8 mouse cellular contexts compared by ENCODE assay signal in genomic region chr8:4588165-4589000, GRCm38 (mm10). TPM values are rescaled to one million over a fixed set of nuclear protein-coding genes. Genes with fewer than 3 reads are reported as not detected.
DNase-seq lines count a peak whose midpoint lies in the region; ATAC-seq lines count a peak whose summit lies in the region.
"Had no signal": no experiment of that assay in that cellular context is flagged by ENCODE, and none has a peak within 500 bp of the region (broad histone marks: within the 10 kb centered on the region; RNA-seq: fewer than 3 reads in every experiment).

No protein-coding gene starts in this region.

- H3K9me3 ChIP-seq in heart, embryonic 13.5 days = no peaks in the 10 kb centered on the region
- H3K9me3 ChIP-seq in lung, embryonic 16.5 days (ENCODE audit: control insufficient read depth, low read length) = no peaks in the 10 kb centered on the region
- H3K9me3 ChIP-seq: heart, embryonic 15.5 days had no signal

- WGBS in heart, embryonic 13.5 days = 33% methylated on average over 9 of the region's 9 CpGs
- 33% methylated on average over 9 of the region's 9 CpGs for WGBS in lung, embryonic 16.5 days

- H3K9ac ChIP-seq in heart, embryonic 13.5 days = peak overlapping the region; percentile 37; the same call in 1 of the 2 replicates
- peak overlapping the region; percentile 51 for H3K9ac ChIP-seq in lung, embryonic 16.5 days (ENCODE audit: low read length)
- H3K9ac ChIP-seq: heart, embryonic 15.5 days had no signal

- H3K4me2 ChIP-seq in heart, embryonic 13.5 days = no peak overlapping the region
- no peak overlapping the region for H3K4me2 ChIP-seq in lung, embryonic 16.5 days (ENCODE audit: low read depth, low read length)
- H3K4me2 ChIP-seq: heart, embryonic 15.5 days had no signal

- H3K27me3 ChIP-seq in heart, embryonic 13.5 days (replicated peaks) = no peaks in the 10 kb centered on the region; the same call in 1 of the 2 replicates
- H3K27me3 ChIP-seq in lung, embryonic 16.5 days (ENCODE audit: control insufficient read depth, insufficient read depth, low read depth, low read length) = no peaks in the 10 kb centered on the region
- H3K27me3 ChIP-seq: heart, embryonic 15.5 days had no signal

- H3K36me3 ChIP-seq in heart, embryonic 13.5 days = no peaks in the 10 kb centered on the region
- no peaks in the 10 kb centered on the region for H3K36me3 ChIP-seq in lung, embryonic 16.5 days (ENCODE audit: control insufficient read depth, insufficient read depth, low read length)
- H3K36me3 ChIP-seq: heart, embryonic 15.5 days had no signal

- H3K27ac ChIP-seq in heart, embryonic 13.5 days (replicated peaks) = no peak overlapping the region
- H3K27ac ChIP-seq in lung, embryonic 16.5 days (ENCODE audit: low read length) = no peak overlapping the region
- H3K27ac ChIP-seq: heart, embryonic 15.5 days had no signal

- peak; percentile 82 for ATAC-seq in common myeloid progenitor, adult 5-6 weeks (replicated peaks; ENCODE audit: low read depth, poor library complexity, severe bottlenecking)
- ATAC-seq in heart, embryonic 13.5 days (ENCODE audit: extremely low read depth, insufficient number of reproducible peaks, low FRiP score, low TSS enrichment) = no peak
- ATAC-seq in lung, embryonic 16.5 days (ENCODE audit: low read depth) = peak; percentile 61; the same call in 1 of the 2 replicates

- peak; percentile 39 for DNase-seq in CD4-positive helper T cell, adult 2 months (ENCODE audit: low read depth, low spot score)
- peak; percentile 91 for DNase-seq in MN1 (ENCODE audit: low spot score)
- DNase-seq in kidney, postnatal 10 days = peak; percentile 35
- DNase-seq in retina, postnatal 1 day = peak; percentile 86

- no peaks in the 10 kb centered on the region for H3K4me1 ChIP-seq in heart, embryonic 13.5 days
- H3K4me1 ChIP-seq in lung, embryonic 16.5 days (replicated peaks; ENCODE audit: control insufficient read depth, insufficient read depth, low read length) = no peaks in the 10 kb centered on the region
- H3K4me1 ChIP-seq: heart, embryonic 15.5 days had no signal

- no peak overlapping the region for H3K4me3 ChIP-seq in heart, embryonic 13.5 days
- no peak overlapping the region for H3K4me3 ChIP-seq in lung, embryonic 16.5 days (ENCODE audit: low read length)
- H3K4me3 ChIP-seq: heart, embryonic 15.5 days had no signal

RNA-seq across cellular contexts. Expression of gene Zfp958, which starts 24.6 kb away (rescaled TPM):
- total RNA-seq in common myeloid progenitor, adult 5-6 weeks (2017) = 16.5 and 24.5 TPM in 2 replicates
- polyA plus RNA-seq in heart, embryonic 13.5 days (2015; fragmentation: Nextera tagmentation; extraction: Ambion mirVana) = 7.2 and 7.6 TPM in 2 replicates
- polyA plus RNA-seq in lung, embryonic 16.5 days (2015; fragmentation: Nextera tagmentation; extraction: Ambion mirVana) = 13.8 and 14.0 TPM in 2 replicates

Comparison
In these comparisons a context has a peak if more than half of its experiments do, and no peak if none do; other contexts are left out.
1. DNase-seq: peak in every context shown above with its lines; median percentile 91 in MN1; 86 in retina, postnatal 1 day; 39 in CD4-positive helper T cell, adult 2 months; 35 in kidney, postnatal 10 days.